15 mouse cellular contexts compared by ENCODE assay signal in genomic region chr9:24461379-24461961, GRCm38 (mm10).
"Had no signal": no experiment of that assay in that cellular context is flagged by ENCODE, and none has a peak within 500 bp of the region (broad histone marks: within the 10 kb centered on the region; RNA-seq: fewer than 3 reads in every experiment).

No protein-coding gene starts in this region.

- H3K9me3 ChIP-seq: limb, embryonic 12.5 days; liver, embryonic 13.5 days; lung, embryonic 15.5 days; megakaryocyte, embryonic 14.5 days; neural tube, embryonic 12.5 days had no signal

- ATAC-seq: intestine, postnatal 0 days; liver, postnatal 0 days had no signal

- H3K27ac ChIP-seq: limb, embryonic 12.5 days; liver, embryonic 13.5 days; lung, embryonic 15.5 days; macrophage; neural tube, embryonic 12.5 days had no signal

- DNase-seq: kidney, adult 8-10 months; kidney, postnatal 25 days; liver; liver, embryonic 13.5 days; liver, postnatal 0 days; lung, postnatal 14 days; right cerebral cortex, postnatal 14 days; thymus, postnatal 4 days had no signal

- H3K4me3 ChIP-seq: limb, embryonic 12.5 days; liver, embryonic 13.5 days; lung, embryonic 15.5 days; megakaryocyte, embryonic 14.5 days; myocyte; neural tube, embryonic 12.5 days had no signal

- H3K4me2 ChIP-seq: limb, embryonic 12.5 days; liver, embryonic 13.5 days; lung, embryonic 15.5 days; neural tube, embryonic 12.5 days had no signal

- H3K36me3 ChIP-seq: neural tube, embryonic 12.5 days had no signal

- H3K4me1 ChIP-seq: limb, embryonic 12.5 days; liver, embryonic 13.5 days; lung, embryonic 15.5 days; megakaryocyte, embryonic 14.5 days; neural tube, embryonic 12.5 days had no signal

- H3K27me3 ChIP-seq: limb, embryonic 12.5 days; liver, embryonic 13.5 days; lung, embryonic 15.5 days; megakaryocyte, embryonic 14.5 days; neural tube, embryonic 12.5 days had no signal

- H3K9ac ChIP-seq: limb, embryonic 12.5 days; liver, embryonic 13.5 days; liver, postnatal 0 days; lung, embryonic 15.5 days; neural tube, embryonic 12.5 days had no signal
